Mouse (Mus musculus) thymus, adult 2 months (tissue): ENCODE data around the gene Kctd12. TPM values are rescaled to one million over a fixed set of nuclear protein-coding genes. Genes with fewer than 3 reads are reported as not detected.
A peak's percentile ranks its signal among the peaks of the same experiment; 100 is the strongest.

Experiments used
- DNase-seq: peaks from one replicate; pipeline ENCODE4 v3.0.0; 2021
- H3K27ac ChIP-seq: fragments of 200-500 bp; 2 replicates; pipeline ENCODE4 v1.5.1; 2012; ENCODE audit warnings: low read length, control low read depth; ENCODE audit not compliant: control insufficient read depth, insufficient read depth
- H3K27me3 ChIP-seq: fragments of 200-500 bp; 2 replicates; pipeline ENCODE4 v1.6.1; 2012; ENCODE audit warnings: mild to moderate bottlenecking, low read length, moderate library complexity, mixed read lengths; ENCODE audit not compliant: control insufficient read depth, insufficient read depth
- H3K36me3 ChIP-seq: fragments of 200-500 bp; 2 replicates; pipeline ENCODE4 v1.6.1; 2012; ENCODE audit warnings: mild to moderate bottlenecking, low read length, moderate library complexity; ENCODE audit not compliant: control insufficient read depth, insufficient read depth
- H3K4me1 ChIP-seq: fragments of 200-500 bp; replicated peaks from 2 replicates; pipeline ENCODE4 v1.6.1; 2012; ENCODE audit warnings: low read length; ENCODE audit not compliant: control insufficient read depth, insufficient read depth
- H3K4me3 ChIP-seq: fragments of 200-500 bp; 2 replicates; pipeline ENCODE4 v1.5.1; 2012; ENCODE audit warnings: mild to moderate bottlenecking, low read length, control low read depth, moderate library complexity; ENCODE audit not compliant: control insufficient read depth, insufficient read depth
- CTCF ChIP-seq: fragments of 200-500 bp; IDR thresholded peaks from 2 replicates; pipeline ENCODE4 v1.5.1; 2012; ENCODE audit warnings: mild to moderate bottlenecking, control low read depth, low read length, moderate library complexity, borderline replicate concordance; ENCODE audit not compliant: control insufficient read depth, poor library complexity, insufficient read depth; ENCODE audit errors: extremely low read depth
- POLR2A ChIP-seq: fragments of 200-500 bp; IDR thresholded peaks from 2 replicates; pipeline ENCODE4 v1.6.1; 2012; ENCODE audit warnings: mild to moderate bottlenecking, low read length, control low read depth, moderate library complexity; ENCODE audit not compliant: control insufficient read depth, poor library complexity, insufficient read depth; ENCODE audit errors: extremely low read depth
- WGBS: fragments of 180-500 bp; shearing (Covaris S2); methylation state at CpG from one replicate; pipeline ENCODE4 v1.1.7; 2018; 5-methylcytosine and 5-hydroxymethylcytosine counted together
- polyA plus RNA-seq: library from polyadenylated mRNA; depleted of rRNA; stranded (reverse); fragments of >200 nt; gene quantifications from 2 replicates; pipeline ENCODE4 v1.2.3, GENCODE M21; 2012; rRNA removed

The Kctd12 gene
- 20.0 and 25.4 TPM in 2 replicates for polyA plus RNA-seq

GRCm38 (mm10) chr14:102982627-102983540, at the start of gene Kctd12:
Kctd12 (minus strand) TSS chr14:102982637.
- Histone ChIP-seq H3K27ac (peak within 1 kb of the TSS; percentile 6; the same call in 1 of the 2 replicates), H3K27me3 (no peaks in the 10 kb centered on the region), H3K4me1 (peaks cover 16% of the 10 kb centered on the region), H3K36me3 (no peaks in the 10 kb centered on the region), H3K4me3 (peak within 1 kb of the TSS; percentile 56)
- under 1% methylated on average over 65 of the region's 66 CpGs for whole genome bisulfite sequencing
- DNase-seq, result peak; percentile 67
- TF ChIP-seq CTCF (no peak), POLR2A (no peak)

GRCm38 (mm10) chr14:103029203-103029602, 46.8 kb upstream of the Kctd12 start:
- WGBS, result 60% methylated on average over 2 of the region's 2 CpGs
- H3K4me1 ChIP-seq, result peaks cover 4% of the 10 kb centered on the region
- no peak overlapping the region for H3K4me3 ChIP-seq
- no peak for DNase-seq
- no peaks in the 10 kb centered on the region for H3K27me3 ChIP-seq
- TF ChIP-seq POLR2A (no peak), CTCF (no peak)
- H3K27ac ChIP-seq, result no peak overlapping the region
- H3K36me3 ChIP-seq, result no peaks in the 10 kb centered on the region

DNA sequence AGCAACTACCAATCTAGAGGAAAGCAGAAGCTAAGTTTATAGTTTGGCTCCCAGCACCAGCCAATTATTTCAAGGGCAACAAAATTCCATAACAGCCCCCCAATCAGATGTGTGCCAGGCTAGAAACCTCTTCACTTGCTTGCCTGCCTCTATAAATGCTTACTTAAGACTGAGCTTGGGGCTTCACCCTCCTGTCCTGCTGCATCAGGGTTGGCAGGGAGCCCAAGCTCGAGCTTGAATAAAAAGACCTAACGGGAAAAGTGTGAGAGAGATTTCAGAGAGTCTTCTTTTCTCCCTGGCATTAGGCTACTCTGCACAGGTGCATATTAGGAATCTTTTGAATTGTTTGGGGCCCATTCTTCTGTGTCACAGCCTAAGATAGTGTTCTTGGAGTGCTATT, 37.6 kb upstream of the Kctd12 start:
- H3K27ac ChIP-seq, result no peak overlapping the region
- no peak overlapping the region for H3K4me3 ChIP-seq
- no peaks in the 10 kb centered on the region; the same call in 1 of the 2 replicates for H3K4me1 ChIP-seq
- no peaks in the 10 kb centered on the region for H3K36me3 ChIP-seq
- 80% methylated on average over 2 of the region's 2 CpGs for WGBS
- DNase-seq, result no peak
- H3K27me3 ChIP-seq, result no peaks in the 10 kb centered on the region
- TF ChIP-seq POLR2A (no peak), CTCF (no peak)

DNA sequence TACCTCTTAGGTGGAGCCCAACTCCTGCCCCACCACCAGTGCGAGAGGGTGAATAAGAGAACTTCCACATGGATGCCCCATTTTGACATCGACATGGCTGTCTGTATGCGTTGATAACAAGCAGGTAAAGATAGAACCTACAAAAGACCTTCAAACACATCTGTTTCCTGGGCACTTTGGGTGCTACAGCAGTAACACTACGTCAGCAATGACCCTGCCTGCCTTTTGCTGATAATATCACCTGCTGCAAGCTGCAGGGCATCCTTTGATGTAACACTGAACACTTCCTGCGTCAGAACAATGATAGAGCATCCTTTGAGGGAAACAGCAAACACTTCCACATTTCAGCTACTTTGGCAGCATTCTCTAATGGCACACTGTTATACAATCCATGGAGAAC, 34.6 kb upstream of the Kctd12 start:
- Histone ChIP-seq H3K27ac (no peak overlapping the region), H3K4me3 (no peak overlapping the region), H3K4me1 (no peaks in the 10 kb centered on the region; the same call in 1 of the 2 replicates), H3K27me3 (no peaks in the 10 kb centered on the region), H3K36me3 (no peaks in the 10 kb centered on the region)
- TF ChIP-seq POLR2A (no peak), CTCF (no peak)
- 16% methylated on average over 5 of the region's 5 CpGs for WGBS
- DNase-seq, result no peak

- Histone ChIP-seq H3K4me1 (no peaks in the 10 kb centered on the region; the same call in 1 of the 2 replicates), H3K36me3 (no peaks in the 10 kb centered on the region), H3K4me3 (no peak overlapping the region), H3K27me3 (no peaks in the 10 kb centered on the region), H3K27ac (no peak overlapping the region)
- peak; percentile 59 for DNase-seq
- 33% methylated on average over 4 of the region's 4 CpGs for WGBS
- TF ChIP-seq CTCF (peak; percentile 42; the same call in 1 of the 2 replicates), POLR2A (no peak)
These were observed 30.2 kb upstream of the Kctd12 start for GRCm38 (mm10) chr14:103012563-103013150.

DNA sequence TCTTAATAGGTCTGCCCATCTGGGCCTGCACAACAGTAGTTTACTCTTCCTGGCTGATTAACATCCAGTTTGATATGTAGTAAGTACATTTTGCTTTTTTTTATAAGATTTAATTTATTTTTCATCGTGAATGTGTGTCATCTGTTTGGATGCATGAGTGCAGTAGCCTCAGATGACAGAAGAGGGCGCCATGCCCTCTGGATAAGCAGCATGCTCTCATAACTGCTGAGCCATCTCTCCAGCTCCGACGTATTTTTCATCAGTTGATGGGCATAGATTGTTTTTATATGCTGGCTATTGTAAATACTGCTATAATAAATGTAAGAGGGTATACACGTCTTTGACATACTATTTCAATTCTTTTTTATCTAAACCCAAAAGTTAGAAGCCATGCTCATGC, 29.3 kb upstream of the Kctd12 start:
- 22% methylated on average over 5 of the region's 5 CpGs for WGBS
- H3K27ac ChIP-seq, result no peak overlapping the region
- H3K36me3 ChIP-seq, result no peaks in the 10 kb centered on the region
- no peaks in the 10 kb centered on the region; the same call in 1 of the 2 replicates for H3K4me1 ChIP-seq
- peak; percentile 20 for DNase-seq
- H3K27me3 ChIP-seq, result no peaks in the 10 kb centered on the region
- no peak overlapping the region for H3K4me3 ChIP-seq
- no peak for TF ChIP-seq POLR2A
